ENCODE assay signal across 30 mouse cellular contexts in genomic region chr11:65185114-65185513, GRCm38 (mm10). TPM values are rescaled to one million over a fixed set of nuclear protein-coding genes. Genes with fewer than 3 reads are reported as not detected.
"Had no signal": no experiment of that assay in that cellular context is flagged by ENCODE, and none has a peak within 500 bp of the region (broad histone marks: within the 10 kb centered on the region; RNA-seq: fewer than 3 reads in every experiment).

No protein-coding gene starts in this region.

- H3K27me3 ChIP-seq: hindbrain, embryonic 12.5 days; intestine, embryonic 15.5 days; liver, embryonic 13.5 days; liver, embryonic 15.5 days had no signal

- H3K36me3 ChIP-seq: hindbrain, embryonic 10.5 days; hindbrain, embryonic 12.5 days; intestine, embryonic 15.5 days; limb, embryonic 10.5 days; limb, embryonic 12.5 days; liver, embryonic 13.5 days; liver, embryonic 15.5 days had no signal

- H3K4me3 ChIP-seq: gastrocnemius, adult 2 months; hindbrain, embryonic 10.5 days; hindbrain, embryonic 12.5 days; intestine, embryonic 15.5 days; layer of hippocampus, adult 2 months; left cerebral cortex, adult 2 months; limb, embryonic 10.5 days; limb, embryonic 12.5 days; liver, embryonic 13.5 days; liver, embryonic 15.5 days had no signal

- H3K9me3 ChIP-seq: hindbrain, embryonic 10.5 days; hindbrain, embryonic 12.5 days; intestine, embryonic 15.5 days; limb, embryonic 10.5 days; limb, embryonic 12.5 days; liver, embryonic 13.5 days; liver, embryonic 15.5 days had no signal

- H3K4me2 ChIP-seq: hindbrain, embryonic 12.5 days; hindbrain, embryonic 14.5 days; intestine, embryonic 15.5 days; limb, embryonic 12.5 days; liver, embryonic 11.5 days; liver, embryonic 13.5 days; liver, embryonic 15.5 days had no signal

- H3K9ac ChIP-seq: hindbrain, embryonic 12.5 days; hindbrain, embryonic 14.5 days; intestine, embryonic 15.5 days; limb, embryonic 12.5 days; liver, embryonic 13.5 days; liver, embryonic 15.5 days; liver, postnatal 0 days had no signal

- ATAC-seq: forebrain, embryonic 16.5 days; hindbrain, embryonic 16.5 days; inflammation-experienced regulatory T-cells, adult 6 months; intestine, embryonic 15.5 days; intestine, postnatal 0 days; liver, postnatal 0 days had no signal

- H3K27ac ChIP-seq: gastrocnemius, adult 2 months; hindbrain, embryonic 10.5 days; hindbrain, embryonic 12.5 days; hindbrain, embryonic 14.5 days; intestine, embryonic 15.5 days; layer of hippocampus, adult 2 months; left cerebral cortex, adult 2 months; limb, embryonic 10.5 days; limb, embryonic 12.5 days; liver, embryonic 13.5 days; liver, embryonic 15.5 days had no signal

- DNase-seq: gastrocnemius, adult 2 months; gastrocnemius, postnatal 10 days; gastrocnemius, postnatal 25 days; heart, postnatal 14 days; kidney, adult 18-20 months; kidney, adult 8-10 months; kidney, postnatal 10 days; kidney, postnatal 25 days; kidney, postnatal 4 days; liver; liver, embryonic 13.5 days; liver, postnatal 0 days had no signal

- H3K4me1 ChIP-seq: hindbrain, embryonic 10.5 days; hindbrain, embryonic 12.5 days; intestine, embryonic 15.5 days; limb, embryonic 10.5 days; limb, embryonic 12.5 days; liver, embryonic 13.5 days; liver, embryonic 15.5 days had no signal

RNA-seq across cellular contexts. Expression of gene Arhgap44, which starts 22.4 kb away (rescaled TPM):
- total RNA-seq: granulocyte monocyte progenitor cell, adult 5-6 weeks had no signal

RNA-seq across cellular contexts. Expression of gene 1700086D15Rik, which starts 25.4 kb away (rescaled TPM):
- total RNA-seq: gastrocnemius, postnatal 25 days; granulocyte monocyte progenitor cell, adult 5-6 weeks had no signal
- polyA plus RNA-seq: forebrain, embryonic 16.5 days; heart, embryonic 14.5 days; hindbrain, embryonic 10.5 days; hindbrain, embryonic 12.5 days; inflammation-experienced regulatory T-cells, adult 6 months; intestine, embryonic 15.5 days; intestine, postnatal 0 days; kidney, embryonic 14.5 days; kidney, embryonic 16.5 days; limb, embryonic 10.5 days; limb, embryonic 12.5 days; liver, embryonic 11.5 days; liver, embryonic 13.5 days; liver, embryonic 15.5 days; liver, postnatal 0 days had no signal
